Mouse (Mus musculus) limb, embryonic 12.5 days (tissue): ENCODE measurements around the gene Acvr1b. TPM values are rescaled to one million over a fixed set of nuclear protein-coding genes. Genes with fewer than 3 reads are reported as not detected.
A peak's percentile ranks its signal among the peaks of the same experiment; 100 is the strongest.

ENCODE experiments used
- ATAC-seq: fragments of 200-750 bp; cut with Nextera tagmentation; 2 replicates; pipeline ENCODE4 v1.8.0; 2017; ENCODE audit warnings: low read depth, moderate TSS enrichment; ENCODE audit not compliant: insufficient number of reproducible peaks, insufficient read depth, low FRiP score, low TSS enrichment
- H3K27ac ChIP-seq: fragments of 300-500 bp; sonication (generic); 2 replicates; pipeline ENCODE4 v1.5.1; 2016; ENCODE audit warnings: mild to moderate bottlenecking, moderate library complexity
- H3K27me3 ChIP-seq: fragments of 300-500 bp; sonication (generic); 2 replicates; pipeline ENCODE4 v1.6.1; 2016; ENCODE audit warnings: mild to moderate bottlenecking, moderate library complexity
- H3K36me3 ChIP-seq: fragments of 300-500 bp; sonication (generic); 2 replicates; pipeline ENCODE4 v1.6.1; 2016; ENCODE audit warnings: mild to moderate bottlenecking, moderate library complexity
- H3K4me1 ChIP-seq: fragments of 300-500 bp; sonication (generic); replicated peaks from 2 replicates; pipeline ENCODE4 v1.6.1; 2016
- H3K4me2 ChIP-seq: fragments of 300-500 bp; sonication (generic); 2 replicates; pipeline ENCODE4 v1.6.1; 2016; ENCODE audit warnings: mild to moderate bottlenecking, moderate library complexity
- H3K4me3 ChIP-seq: fragments of 300-500 bp; sonication (generic); replicated peaks from 2 replicates; pipeline ENCODE4 v1.5.1; 2016; ENCODE audit warnings: mild to moderate bottlenecking
- H3K9ac ChIP-seq: fragments of 300-500 bp; sonication (generic); replicated peaks from 2 replicates; pipeline ENCODE4 v1.6.1; 2016; ENCODE audit warnings: mild to moderate bottlenecking, moderate library complexity
- H3K9me3 ChIP-seq: fragments of 300-500 bp; sonication (generic); 2 replicates; pipeline ENCODE4 v1.6.1; 2016; ENCODE audit warnings: mild to moderate bottlenecking, moderate library complexity
- WGBS: fragments of 180-500 bp; shearing (Covaris S2); methylation state at CpG from one replicate; pipeline ENCODE4 v1.1.7; 2016; 5-methylcytosine and 5-hydroxymethylcytosine counted together
- polyA plus RNA-seq: library from polyadenylated mRNA; unstranded; fragments of >200 nt; fragmentation: Nextera tagmentation; extraction: Ambion mirVana; gene quantifications from 2 replicates; pipeline ENCODE4 v1.2.1, GENCODE M21; 2016

Gene Acvr1b
- polyA plus RNA-seq, 1 experiment from 2014 or later = 8.2 TPM

- ATAC-seq = peak; percentile 21; the same call in 1 of the 2 replicates
- no peaks in the 10 kb centered on the region for H3K9me3 ChIP-seq
Measured at GRCm38 (mm10) chr15:101253563-101253885, 79.7 kb downstream of the Acvr1b start.

DNA sequence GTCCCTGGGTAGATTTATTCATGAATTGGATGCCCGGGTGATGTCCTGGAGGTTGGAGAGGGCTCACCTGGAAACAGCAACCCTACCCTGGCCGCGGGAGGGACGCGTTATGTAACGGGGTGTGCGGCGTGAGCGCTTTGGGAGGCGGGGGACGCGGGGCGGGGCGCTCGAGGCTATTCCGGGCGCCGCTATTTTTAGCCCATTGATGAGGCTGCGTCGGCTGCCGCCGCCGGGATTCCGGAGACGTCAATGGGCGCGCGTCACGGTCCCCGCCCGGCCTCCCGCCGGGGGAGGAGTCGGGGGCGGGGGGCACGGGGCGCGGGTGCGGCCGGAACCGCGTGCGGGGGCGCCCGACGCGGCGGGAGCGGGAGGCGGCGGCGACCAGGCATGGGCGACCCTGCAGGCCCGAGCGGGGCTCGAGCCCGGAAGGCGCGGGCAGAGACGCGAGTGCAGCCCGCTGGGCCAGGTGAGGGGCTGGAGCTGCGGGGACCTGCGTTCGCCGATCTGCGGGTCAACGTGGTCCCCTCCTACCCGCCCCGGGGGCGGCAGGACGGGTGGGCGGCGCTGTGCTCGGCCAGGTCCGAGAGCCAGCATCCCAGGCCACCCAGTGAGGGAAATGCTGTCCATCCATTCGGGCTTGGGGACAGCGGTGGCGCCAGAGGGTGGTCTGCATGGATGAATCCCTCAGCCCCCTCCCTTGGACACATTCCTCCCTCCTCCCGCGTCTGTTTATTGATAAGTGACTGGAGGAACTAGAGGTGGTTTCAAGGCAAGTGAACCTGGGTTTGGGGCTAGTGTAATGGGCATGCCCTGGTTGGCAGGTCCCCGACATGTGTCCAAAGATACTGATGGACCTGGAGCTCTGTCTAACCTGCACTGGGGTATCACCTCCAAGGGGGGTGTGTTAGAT is 80.3 kb downstream of the Acvr1b start, which contains the start of gene Nr4a1:
Nr4a1 (plus strand) TSS at position 384 of the 910 bp plus-strand sequence.
- Histone ChIP-seq H3K9me3 (no peaks in the 10 kb centered on the region), H3K4me2 (peak within 1 kb of the TSS; percentile 93), H3K27me3 (peaks cover 2% of the 10 kb centered on the region; the same call in 1 of the 2 replicates), H3K36me3 (peaks cover 5% of the 10 kb centered on the region; the same call in 1 of the 2 replicates), H3K4me1 (peaks cover 10% of the 10 kb centered on the region), H3K27ac (peak within 1 kb of the TSS; percentile 69), H3K9ac (peak within 1 kb of the TSS; percentile 87), H3K4me3 (peak within 1 kb of the TSS; percentile 73)
- under 1% methylated on average over 82 of the region's 82 CpGs for WGBS
- ATAC-seq = 0 out of 2 replicates have a peak, but pooled peaks have one; percentile 26

More at GRCm38 (mm10) chr15:101253563-101253885, 79.7 kb downstream of the Acvr1b start:
- Histone ChIP-seq H3K36me3 (no peaks in the 10 kb centered on the region), H3K9ac (peak overlapping the region; percentile 87; the same call in 1 of the 2 replicates), H3K4me3 (peak overlapping the region; percentile 73), H3K27me3 (peaks cover 2% of the 10 kb centered on the region; the same call in 1 of the 2 replicates), H3K4me2 (peak overlapping the region; percentile 93), H3K27ac (peak overlapping the region; percentile 69; the same call in 1 of the 2 replicates), H3K4me1 (peaks cover 10% of the 10 kb centered on the region)
- 29% methylated on average over 3 of the region's 3 CpGs for WGBS

DNA sequence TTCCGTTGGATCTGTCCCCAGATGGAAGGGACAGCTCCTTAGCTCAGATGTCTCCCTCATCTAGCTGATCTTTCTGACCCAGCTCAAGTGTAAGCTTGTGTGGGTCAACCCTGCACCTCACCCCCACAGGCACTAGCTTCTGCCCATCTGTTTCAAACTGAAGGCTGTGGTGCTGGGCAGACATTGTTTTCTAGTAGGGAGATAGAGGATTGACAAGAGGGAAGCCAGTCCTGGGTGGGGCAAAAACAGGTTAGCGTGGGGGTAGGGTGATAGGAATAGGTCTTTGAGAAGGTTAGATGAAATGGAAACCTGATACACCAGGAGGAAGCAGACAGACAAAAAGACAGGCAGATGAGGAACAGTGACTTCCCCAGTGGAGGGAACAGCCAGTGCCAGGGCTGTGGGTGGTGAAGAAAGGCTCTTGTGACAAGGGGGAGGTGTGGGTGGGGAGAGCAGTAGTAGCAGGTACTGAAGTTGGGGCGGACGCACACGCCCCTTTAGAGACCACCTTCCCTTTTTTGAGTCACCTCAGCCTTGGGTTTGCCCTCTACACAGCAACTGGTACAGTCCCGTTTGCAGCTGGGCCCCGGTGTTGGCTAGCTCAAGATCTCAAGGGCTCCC is 82.1 kb downstream of the Acvr1b start:
- Histone ChIP-seq H3K36me3 (peaks cover 8% of the 10 kb centered on the region; the same call in 1 of the 2 replicates), H3K9ac (no peak overlapping the region), H3K4me2 (no peak overlapping the region), H3K4me3 (no peak overlapping the region), H3K27ac (no peak overlapping the region), H3K27me3 (peaks cover 2% of the 10 kb centered on the region; the same call in 1 of the 2 replicates), H3K9me3 (no peaks in the 10 kb centered on the region), H3K4me1 (peaks cover 22% of the 10 kb centered on the region)
- 92% methylated on average over 7 of the region's 7 CpGs for WGBS
- no peak for ATAC-seq

- ATAC-seq = no peak
- peaks cover 2% of the 10 kb centered on the region; the same call in 1 of the 2 replicates for H3K27me3 ChIP-seq
- peaks cover 29% of the 10 kb centered on the region for H3K4me1 ChIP-seq
- 75% methylated on average over 14 of the region's 14 CpGs for WGBS
- peaks cover 8% of the 10 kb centered on the region; the same call in 1 of the 2 replicates for H3K36me3 ChIP-seq
- H3K9ac ChIP-seq = no peak overlapping the region
- H3K9me3 ChIP-seq = no peaks in the 10 kb centered on the region
- no peak overlapping the region for H3K4me2 ChIP-seq
- no peak overlapping the region for H3K27ac ChIP-seq
- no peak overlapping the region for H3K4me3 ChIP-seq
Measured at GRCm38 (mm10) chr15:101256463-101257206, 82.8 kb downstream of the Acvr1b start.

DNA sequence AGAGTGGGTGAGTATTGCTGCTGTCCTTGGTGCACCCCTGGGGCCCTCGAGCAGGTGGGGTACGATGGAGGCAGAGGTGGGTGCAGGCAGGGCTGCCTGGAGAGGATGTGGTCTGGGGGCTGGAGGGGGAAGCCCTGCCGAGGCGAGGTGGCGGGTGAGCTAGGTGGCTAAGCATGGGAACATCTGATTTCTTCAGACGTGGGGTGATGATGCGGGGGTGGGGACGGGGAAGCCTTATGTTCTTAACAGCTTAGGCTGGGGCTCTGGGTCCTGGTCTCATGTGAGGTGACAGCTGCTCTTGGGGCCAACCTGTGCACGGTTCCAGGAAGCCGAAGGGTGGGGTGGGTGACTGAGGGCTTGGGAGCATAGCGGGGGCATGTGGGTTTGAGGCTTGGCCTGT is 84.6 kb downstream of the Acvr1b start:
- no peak for ATAC-seq
- 90% methylated on average over 11 of the region's 11 CpGs for WGBS
- Histone ChIP-seq H3K27me3 (peaks cover 2% of the 10 kb centered on the region; the same call in 1 of the 2 replicates), H3K4me3 (no peak overlapping the region), H3K27ac (no peak overlapping the region), H3K9ac (no peak overlapping the region), H3K36me3 (peaks cover 8% of the 10 kb centered on the region; the same call in 1 of the 2 replicates), H3K4me1 (peaks cover 33% of the 10 kb centered on the region), H3K9me3 (no peaks in the 10 kb centered on the region), H3K4me2 (no peak overlapping the region)

DNA sequence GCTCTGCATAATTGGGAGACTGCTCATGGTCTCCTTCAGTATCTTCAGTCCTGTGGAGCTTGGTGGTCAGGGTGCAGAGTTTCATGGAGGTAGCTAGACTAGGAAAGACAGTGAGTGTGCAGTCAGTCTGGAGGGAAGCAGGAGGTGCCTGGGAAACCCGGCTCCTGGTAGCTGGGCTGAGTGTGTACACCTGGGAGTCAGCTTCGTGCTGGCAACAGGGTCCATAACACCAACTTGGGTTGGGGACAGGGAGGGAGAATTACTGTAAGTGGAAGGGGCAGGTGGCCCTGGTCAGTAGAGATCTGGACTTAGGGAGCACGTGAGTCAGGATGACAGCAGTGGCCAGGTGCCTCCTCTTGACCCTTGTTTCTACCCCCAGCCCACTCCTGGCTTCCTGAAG is 86.1 kb downstream of the Acvr1b start:
- no peak overlapping the region for H3K9ac ChIP-seq
- no peaks in the 10 kb centered on the region for H3K9me3 ChIP-seq
- no peak overlapping the region for H3K4me3 ChIP-seq
- 88% methylated on average over 3 of the region's 3 CpGs for WGBS
- H3K36me3 ChIP-seq = peaks cover 8% of the 10 kb centered on the region; the same call in 1 of the 2 replicates
- peaks cover under 1% of the 10 kb centered on the region; the same call in 1 of the 2 replicates for H3K27me3 ChIP-seq
- ATAC-seq = no peak
- H3K4me2 ChIP-seq = no peak overlapping the region
- peaks cover 23% of the 10 kb centered on the region for H3K4me1 ChIP-seq
- H3K27ac ChIP-seq = no peak overlapping the region

DNA sequence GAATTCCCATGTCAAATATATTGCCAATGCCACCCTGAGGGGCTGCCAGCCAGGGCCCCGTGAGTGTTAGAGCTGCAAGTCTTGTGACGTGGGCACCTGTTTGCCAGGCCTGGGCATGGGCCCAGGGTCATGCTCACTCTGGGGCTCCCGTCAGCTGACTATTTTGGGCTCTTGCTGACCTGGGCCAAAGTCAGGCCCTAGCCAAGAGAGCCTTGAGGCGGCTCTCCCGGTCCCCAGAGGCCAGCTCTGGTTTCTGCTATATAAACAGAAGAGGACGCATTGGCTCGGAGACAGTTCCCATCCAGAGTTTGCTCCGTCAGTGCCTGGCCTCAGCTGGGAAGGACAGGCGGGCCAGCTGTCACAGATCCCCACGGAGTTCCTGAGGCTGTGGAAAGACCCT is 86.5 kb downstream of the Acvr1b start:
- Histone ChIP-seq H3K27me3 (no peaks in the 10 kb centered on the region), H3K4me2 (no peak overlapping the region), H3K36me3 (peaks cover 8% of the 10 kb centered on the region; the same call in 1 of the 2 replicates), H3K4me3 (no peak overlapping the region), H3K27ac (peak overlapping the region; percentile 88), H3K9ac (no peak overlapping the region), H3K4me1 (peaks cover 22% of the 10 kb centered on the region), H3K9me3 (no peaks in the 10 kb centered on the region)
- no peak for ATAC-seq
- WGBS = 61% methylated on average over 10 of the region's 10 CpGs

- Histone ChIP-seq H3K27ac (peak overlapping the region; percentile 88), H3K9me3 (no peaks in the 10 kb centered on the region), H3K4me1 (peaks cover 28% of the 10 kb centered on the region), H3K4me3 (no peak overlapping the region), H3K36me3 (peaks cover 8% of the 10 kb centered on the region; the same call in 1 of the 2 replicates), H3K4me2 (peak overlapping the region; percentile 18), H3K27me3 (peaks cover 6% of the 10 kb centered on the region; the same call in 1 of the 2 replicates), H3K9ac (no peak overlapping the region; the same call in 1 of the 2 replicates)
- 58% methylated on average over 13 of the region's 13 CpGs for WGBS
- ATAC-seq = no peak
Measured at GRCm38 (mm10) chr15:101260874-101261622, 87.2 kb downstream of the Acvr1b start.

GRCm38 (mm10) chr15:101262502-101262901 is 88.6 kb downstream of the Acvr1b start:
- no peak overlapping the region for H3K4me3 ChIP-seq

More at GRCm38 (mm10) chr15:101262502-101262901, 88.6 kb downstream of the Acvr1b start:
- H3K9ac ChIP-seq = no peak overlapping the region
- peaks cover 19% of the 10 kb centered on the region for H3K27me3 ChIP-seq
- peak overlapping the region; percentile 11; the same call in 1 of the 2 replicates for H3K4me2 ChIP-seq
- 65% methylated on average over 5 of the region's 5 CpGs for WGBS
- H3K27ac ChIP-seq = 0 out of 2 replicates have a peak overlapping the region, but pooled peaks have one; percentile 0
- H3K9me3 ChIP-seq = no peaks in the 10 kb centered on the region
- H3K4me1 ChIP-seq = peaks cover 40% of the 10 kb centered on the region
- peaks cover 8% of the 10 kb centered on the region; the same call in 1 of the 2 replicates for H3K36me3 ChIP-seq
- no peak for ATAC-seq
